Mouse (Mus musculus) intestine, embryonic 15.5 days (tissue): ENCODE measurements at regions not wholly inside any gene's neighbourhood (a gene's known extent, or its start where the extent isn't known, plus 50 kb on each side); places are given as distances from the start of the nearest gene placed in this dataset.

ENCODE experiments used
- ATAC-seq: fragments of 200-750 bp; cut with Nextera tagmentation; 2 replicates; pipeline ENCODE4 v1.8.0; 2017; ENCODE audit warnings: moderate TSS enrichment, moderate library complexity
- H3K27ac ChIP-seq: fragments of 300-500 bp; sonication (generic); 2 replicates; pipeline ENCODE4 v1.5.1; 2015; ENCODE audit warnings: mild to moderate bottlenecking, inconsistent platforms
- H3K27me3 ChIP-seq: fragments of 300-500 bp; sonication (generic); replicated peaks from 2 replicates; pipeline ENCODE4 v1.6.1; 2015; ENCODE audit warnings: inconsistent platforms
- H3K36me3 ChIP-seq: fragments of 300-500 bp; sonication (generic); 2 replicates; pipeline ENCODE4 v1.6.1; 2015; ENCODE audit warnings: inconsistent platforms
- H3K4me1 ChIP-seq: fragments of 300-500 bp; sonication (generic); replicated peaks from 2 replicates; pipeline ENCODE4 v1.6.1; 2015; ENCODE audit warnings: inconsistent platforms
- H3K4me2 ChIP-seq: fragments of 300-500 bp; sonication (generic); replicated peaks from 2 replicates; pipeline ENCODE4 v1.6.1; 2015; ENCODE audit warnings: mild to moderate bottlenecking, inconsistent platforms
- H3K4me3 ChIP-seq: fragments of 300-500 bp; sonication (generic); replicated peaks from 2 replicates; pipeline ENCODE4 v1.5.1; 2015; ENCODE audit warnings: inconsistent platforms
- H3K9ac ChIP-seq: fragments of 300-500 bp; sonication (generic); 2 replicates; pipeline ENCODE4 v1.6.1; 2015; ENCODE audit warnings: inconsistent platforms
- H3K9me3 ChIP-seq: fragments of 300-500 bp; sonication (generic); 2 replicates; pipeline ENCODE4 v1.6.1; 2016; ENCODE audit warnings: inconsistent platforms
- WGBS: fragments of 180-500 bp; shearing (Covaris S2); methylation state at CpG from one replicate; pipeline ENCODE4 v1.1.7; 2015; 5-methylcytosine and 5-hydroxymethylcytosine counted together

- 11% methylated on average over 15 of the region's 15 CpGs for WGBS
- H3K4me1 ChIP-seq = peaks cover 39% of the 10 kb centered on the region
- no peaks in the 10 kb centered on the region for H3K27me3 ChIP-seq
- no peak overlapping the region for H3K4me3 ChIP-seq
- no peaks in the 10 kb centered on the region for H3K9me3 ChIP-seq
- H3K4me2 ChIP-seq = peak overlapping the region; percentile 45
- ATAC-seq = peak; percentile 42; the same call in 1 of the 2 replicates
- no peak overlapping the region for H3K9ac ChIP-seq
- H3K36me3 ChIP-seq = no peaks in the 10 kb centered on the region
- peak overlapping the region; percentile 64 for H3K27ac ChIP-seq
These were observed 161.7 kb downstream of the Icos start for GRCm38 (mm10) chr1:61139291-61139983.

GRCm38 (mm10) chr1:61139984-61140648, 162.4 kb downstream of the Icos start:
- H3K9me3 ChIP-seq = no peaks in the 10 kb centered on the region
- peaks cover 42% of the 10 kb centered on the region for H3K4me1 ChIP-seq
- no peak overlapping the region; the same call in 1 of the 2 replicates for H3K4me2 ChIP-seq
- no peak overlapping the region for H3K4me3 ChIP-seq
- peak; percentile 44; the same call in 1 of the 2 replicates for ATAC-seq
- H3K27ac ChIP-seq = peak overlapping the region; percentile 64
- H3K36me3 ChIP-seq = no peaks in the 10 kb centered on the region
- no peak overlapping the region for H3K9ac ChIP-seq
- 25% methylated on average over 10 of the region's 10 CpGs for WGBS
- no peaks in the 10 kb centered on the region for H3K27me3 ChIP-seq

GRCm38 (mm10) chr1:61140870-61141591, 163.3 kb downstream of the Icos start:
- no peaks in the 10 kb centered on the region for H3K36me3 ChIP-seq
- no peak overlapping the region for H3K9ac ChIP-seq
- 41% methylated on average over 9 of the region's 9 CpGs for WGBS
- H3K9me3 ChIP-seq = no peaks in the 10 kb centered on the region
- H3K4me1 ChIP-seq = peaks cover 48% of the 10 kb centered on the region
- ATAC-seq = no peak
- no peaks in the 10 kb centered on the region for H3K27me3 ChIP-seq
- H3K4me2 ChIP-seq = no peak overlapping the region
- peak overlapping the region; percentile 64 for H3K27ac ChIP-seq
- no peak overlapping the region for H3K4me3 ChIP-seq

- Histone ChIP-seq H3K27me3 (no peaks in the 10 kb centered on the region), H3K36me3 (no peaks in the 10 kb centered on the region), H3K9ac (no peak overlapping the region), H3K4me1 (peaks cover 48% of the 10 kb centered on the region), H3K27ac (peak overlapping the region; percentile 64), H3K4me3 (no peak overlapping the region), H3K4me2 (no peak overlapping the region), H3K9me3 (no peaks in the 10 kb centered on the region)
- ATAC-seq = no peak
- 48% methylated on average over 2 of the region's 2 CpGs for WGBS
These were observed 163.8 kb downstream of the Icos start for GRCm38 (mm10) chr1:61141592-61141930.

GRCm38 (mm10) chr1:61141952-61142351, 164.2 kb downstream of the Icos start:
- peaks cover 48% of the 10 kb centered on the region for H3K4me1 ChIP-seq
- WGBS = 36% methylated on average over 9 of the region's 9 CpGs
- ATAC-seq = no peak

GRCm38 (mm10) chr1:61143030-61143753, 165.5 kb downstream of the Icos start:
- Histone ChIP-seq H3K9me3 (no peaks in the 10 kb centered on the region), H3K4me3 (no peak overlapping the region), H3K36me3 (no peaks in the 10 kb centered on the region), H3K4me2 (no peak overlapping the region), H3K4me1 (peaks cover 43% of the 10 kb centered on the region), H3K9ac (no peak overlapping the region), H3K27me3 (no peaks in the 10 kb centered on the region), H3K27ac (peak overlapping the region; percentile 49; the same call in 1 of the 2 replicates)
- no peak for ATAC-seq
- WGBS = 34% methylated on average over 14 of the region's 14 CpGs

More at GRCm38 (mm10) chr1:61141952-61142351, 164.2 kb downstream of the Icos start:
- H3K9me3 ChIP-seq = no peaks in the 10 kb centered on the region
- no peak overlapping the region for H3K4me2 ChIP-seq
- no peaks in the 10 kb centered on the region for H3K36me3 ChIP-seq
- H3K27ac ChIP-seq = peak overlapping the region; percentile 64; the same call in 1 of the 2 replicates
- H3K27me3 ChIP-seq = no peaks in the 10 kb centered on the region
- H3K9ac ChIP-seq = no peak overlapping the region
- H3K4me3 ChIP-seq = no peak overlapping the region

GRCm38 (mm10) chr1:61143754-61144066, 166.0 kb downstream of the Icos start:
- ATAC-seq = no peak
- Histone ChIP-seq H3K27me3 (no peaks in the 10 kb centered on the region), H3K4me2 (no peak overlapping the region), H3K27ac (no peak overlapping the region), H3K36me3 (no peaks in the 10 kb centered on the region), H3K4me3 (no peak overlapping the region), H3K4me1 (peaks cover 43% of the 10 kb centered on the region), H3K9ac (no peak overlapping the region), H3K9me3 (no peaks in the 10 kb centered on the region)
- 44% methylated on average over 8 of the region's 8 CpGs for WGBS

GRCm38 (mm10) chr1:61145013-61145412, 167.3 kb downstream of the Icos start:
- H3K36me3 ChIP-seq = no peaks in the 10 kb centered on the region
- ATAC-seq = peak; percentile 65
- H3K27me3 ChIP-seq = no peaks in the 10 kb centered on the region
- no peaks in the 10 kb centered on the region for H3K9me3 ChIP-seq
- H3K4me2 ChIP-seq = peak overlapping the region; percentile 26; the same call in 1 of the 2 replicates
- H3K9ac ChIP-seq = no peak overlapping the region
- 52% methylated on average over 4 of the region's 4 CpGs for WGBS
- H3K4me1 ChIP-seq = peaks cover 33% of the 10 kb centered on the region
- no peak overlapping the region for H3K4me3 ChIP-seq
- no peak overlapping the region for H3K27ac ChIP-seq

- H3K9me3 ChIP-seq = no peaks in the 10 kb centered on the region
- peaks cover 27% of the 10 kb centered on the region for H3K4me1 ChIP-seq
- no peak overlapping the region for H3K27ac ChIP-seq
- peak; percentile 13; the same call in 1 of the 2 replicates for ATAC-seq
- no peaks in the 10 kb centered on the region for H3K36me3 ChIP-seq
- H3K9ac ChIP-seq = no peak overlapping the region
- no peaks in the 10 kb centered on the region for H3K27me3 ChIP-seq
- no peak overlapping the region for H3K4me3 ChIP-seq
- H3K4me2 ChIP-seq = no peak overlapping the region
- 62% methylated on average over 7 of the region's 7 CpGs for WGBS
These were observed 167.8 kb downstream of the Icos start for GRCm38 (mm10) chr1:61145572-61145971.

- Histone ChIP-seq H3K4me1 (peaks cover 22% of the 10 kb centered on the region; the same call in 1 of the 2 replicates), H3K4me2 (no peak overlapping the region), H3K9ac (no peak overlapping the region), H3K27ac (no peak overlapping the region), H3K4me3 (no peak overlapping the region), H3K36me3 (no peaks in the 10 kb centered on the region), H3K27me3 (no peaks in the 10 kb centered on the region), H3K9me3 (no peaks in the 10 kb centered on the region)
- ATAC-seq = peak; percentile 71; the same call in 1 of the 2 replicates
- WGBS = 54% methylated on average over 3 of the region's 3 CpGs
These were observed 168.5 kb downstream of the Icos start for GRCm38 (mm10) chr1:61146222-61146723.

- 29% methylated on average over 2 of the region's 2 CpGs for WGBS
- Histone ChIP-seq H3K27me3 (no peaks in the 10 kb centered on the region), H3K27ac (no peak overlapping the region), H3K4me3 (no peak overlapping the region), H3K9ac (no peak overlapping the region), H3K4me2 (no peak overlapping the region), H3K9me3 (no peaks in the 10 kb centered on the region), H3K36me3 (no peaks in the 10 kb centered on the region), H3K4me1 (0 out of 2 replicates have a peak, but pooled peaks cover 2% of the 10 kb centered on the region)
- no peak for ATAC-seq
These were observed 174.0 kb downstream of the Icos start for GRCm38 (mm10) chr1:61151742-61152141.

GRCm38 (mm10) chr1:61152157-61152556, 174.4 kb downstream of the Icos start:
- Histone ChIP-seq H3K27ac (no peak overlapping the region), H3K9ac (no peak overlapping the region), H3K4me2 (no peak overlapping the region), H3K27me3 (no peaks in the 10 kb centered on the region), H3K4me1 (0 out of 2 replicates have a peak, but pooled peaks cover 2% of the 10 kb centered on the region), H3K36me3 (no peaks in the 10 kb centered on the region), H3K4me3 (no peak overlapping the region), H3K9me3 (no peaks in the 10 kb centered on the region)
- ATAC-seq = no peak
- 67% methylated on average over 5 of the region's 5 CpGs for WGBS
